Mouse (Mus musculus) G1E (cell line): ENCODE results near the gene Paxbp1. TPM values are rescaled to one million over a fixed set of nuclear protein-coding genes. Genes with fewer than 3 reads are reported as not detected.
A peak's percentile ranks its signal among the peaks of the same experiment; 100 is the strongest.

ENCODE experiments used
- ATAC-seq: 2 replicates; pipeline ENCODE4 v1.8.0; 2016; ENCODE audit warnings: mild to moderate bottlenecking; ENCODE audit not compliant: insufficient number of reproducible peaks, poor library complexity, low FRiP score, severe bottlenecking; ENCODE audit errors: extremely low read depth
- DNase-seq: peaks from one replicate; pipeline ENCODE4 v3.0.0; 2012; ENCODE audit warnings: low spot score
- H3K27me3 ChIP-seq: 2 replicates; pipeline ENCODE4 v1.6.1; 2012; ENCODE audit warnings: mild to moderate bottlenecking, low read length, inconsistent platforms; ENCODE audit not compliant: insufficient read depth
- H3K36me3 ChIP-seq: replicated peaks from 2 replicates; pipeline ENCODE3; 2012; ENCODE audit warnings: mild to moderate bottlenecking, inconsistent platforms
- H3K4me1 ChIP-seq: 2 replicates; pipeline ENCODE4 v1.6.1; 2012; ENCODE audit warnings: low read depth, low read length, inconsistent platforms, mixed read lengths; ENCODE audit not compliant: insufficient read depth
- H3K4me3 ChIP-seq: 2 replicates; pipeline ENCODE4 v1.5.1; 2012; ENCODE audit warnings: low read depth, mild to moderate bottlenecking, inconsistent platforms, low read length, moderate library complexity, mixed read lengths
- H3K9me3 ChIP-seq: replicated peaks from 2 replicates; pipeline ENCODE4 v1.6.1; 2012; ENCODE audit warnings: inconsistent platforms
- CTCF ChIP-seq: IDR thresholded peaks from 2 replicates; pipeline ENCODE4 v1.5.1; 2012; ENCODE audit warnings: low read depth, low read length, inconsistent platforms, mixed read lengths
- GATA1 ChIP-seq: IDR thresholded peaks from 2 replicates; pipeline ENCODE4 v1.6.1; 2012; ENCODE audit warnings: borderline replicate concordance, low read length, inconsistent platforms, mixed read lengths
- GATA2 ChIP-seq: IDR thresholded peaks from 2 replicates; pipeline ENCODE4 v1.6.1; 2012; ENCODE audit warnings: low read depth, low read length, inconsistent platforms, borderline replicate concordance
- POLR2AphosphoS5 ChIP-seq: IDR thresholded peaks from 2 replicates; pipeline ENCODE4 v1.6.1; 2012; ENCODE audit warnings: low read depth, low read length, inconsistent platforms; ENCODE audit not compliant: insufficient replicate concordance
- TAL1 ChIP-seq: conservative IDR thresholded peaks from 2 replicates; pipeline ENCODE4 v1.6.1; 2012; ENCODE audit warnings: low read depth, low read length, inconsistent platforms, mixed read lengths
- polyA plus RNA-seq: library from polyadenylated mRNA; stranded (reverse); fragments of >175 nt; gene quantifications from 2 replicates; pipeline ENCODE4 v1.2.3, GENCODE M21; 2012
- total RNA-seq, 2 experiments: library from RNA; stranded (forward) in 1 of 2; stranded (reverse) in 1 of 2; fragments of 200-1000 nt in 1 of 2; fragments of >200 nt in 1 of 2; fragmentation: Nextera tagmentation in 1 of 2; gene quantifications; 2 replicates each; pipeline ENCODE4 v1.2.3; 2014 to 2017

The Paxbp1 gene
- total and polyA plus RNA-seq, 3 experiments, result 45.9 to 222 (median 116) TPM

GRCm38 (mm10) chr16:91056043-91056821 is 11.9 kb upstream of the Paxbp1 start:
- TF ChIP-seq CTCF (no peak), POLR2AphosphoS5 (no peak), GATA1 (no peak), TAL1 (no peak; the same call in 1 of the 2 replicates), GATA2 (no peak)
- no peaks in the 10 kb centered on the region for H3K27me3 ChIP-seq
- peaks cover 76% of the 10 kb centered on the region for H3K4me1 ChIP-seq
- H3K36me3 ChIP-seq, result peaks cover 3% of the 10 kb centered on the region
- ATAC-seq (peak; percentile 95), DNase-seq (peak; percentile 73)
- H3K4me3 ChIP-seq, result peak overlapping the region; percentile 62
- no peaks in the 10 kb centered on the region for H3K9me3 ChIP-seq

GRCm38 (mm10) chr16:91055150-91055549 is 10.8 kb upstream of the Paxbp1 start:
- Histone ChIP-seq H3K27me3 (no peaks in the 10 kb centered on the region), H3K4me3 (peak overlapping the region; percentile 28; the same call in 1 of the 2 replicates), H3K9me3 (no peaks in the 10 kb centered on the region), H3K4me1 (peaks cover 73% of the 10 kb centered on the region), H3K36me3 (peaks cover 3% of the 10 kb centered on the region)
- TF ChIP-seq GATA2, result no peak
- no peak for TF ChIP-seq POLR2AphosphoS5
- no peak for TF ChIP-seq CTCF
- TF ChIP-seq TAL1, result no peak
- TF ChIP-seq GATA1, result no peak
- DNase-seq (no peak), ATAC-seq (no peak)

GRCm38 (mm10) chr16:91053599-91053998 is 9.3 kb upstream of the Paxbp1 start:
- DNase-seq (no peak), ATAC-seq (no peak)
- Histone ChIP-seq H3K4me3 (no peak overlapping the region), H3K27me3 (no peaks in the 10 kb centered on the region), H3K9me3 (no peaks in the 10 kb centered on the region), H3K36me3 (peaks cover 6% of the 10 kb centered on the region), H3K4me1 (peaks cover 67% of the 10 kb centered on the region)
- TF ChIP-seq CTCF (no peak), GATA2 (no peak), TAL1 (no peak), POLR2AphosphoS5 (no peak), GATA1 (no peak)

- Histone ChIP-seq H3K9me3 (no peaks in the 10 kb centered on the region), H3K27me3 (no peaks in the 10 kb centered on the region), H3K36me3 (peaks cover 23% of the 10 kb centered on the region), H3K4me1 (peaks cover 46% of the 10 kb centered on the region), H3K4me3 (peak overlapping the region; percentile 96; the same call in 1 of the 2 replicates)
- ATAC-seq (no peak), DNase-seq (no peak)
- TF ChIP-seq CTCF (peak; percentile 40; the same call in 1 of the 2 replicates), TAL1 (no peak)
Observed at GRCm38 (mm10) chr16:91045511-91045910, 1.2 kb upstream of the Paxbp1 start.

GRCm38 (mm10) chr16:91043461-91044248 is 688 bp downstream of the Paxbp1 start:
- no peak for TF ChIP-seq CTCF
- no peak for TF ChIP-seq GATA1
- TF ChIP-seq POLR2AphosphoS5, result no peak
- TF ChIP-seq TAL1, result no peak
- no peak for TF ChIP-seq GATA2
- Histone ChIP-seq H3K36me3 (peaks cover 38% of the 10 kb centered on the region), H3K27me3 (no peaks in the 10 kb centered on the region), H3K4me3 (peak overlapping the region; percentile 96), H3K4me1 (peaks cover 47% of the 10 kb centered on the region), H3K9me3 (no peaks in the 10 kb centered on the region)
- DNase-seq (peak; percentile 78), ATAC-seq (peak; percentile 26; the same call in 1 of the 2 replicates)

- ATAC-seq, result no peak
- TF ChIP-seq CTCF (no peak), GATA2 (no peak), TAL1 (no peak), GATA1 (no peak), POLR2AphosphoS5 (no peak)
Observed at GRCm38 (mm10) chr16:91042640-91043039, 1.7 kb downstream of the Paxbp1 start.

More at GRCm38 (mm10) chr16:91042640-91043039, 1.7 kb downstream of the Paxbp1 start:
- no peak for DNase-seq
- Histone ChIP-seq H3K9me3 (no peaks in the 10 kb centered on the region), H3K4me3 (peak overlapping the region; percentile 57; the same call in 1 of the 2 replicates), H3K27me3 (no peaks in the 10 kb centered on the region), H3K36me3 (peaks cover 45% of the 10 kb centered on the region), H3K4me1 (peaks cover 44% of the 10 kb centered on the region)
